Mouse (Mus musculus): Measurements from ENCODE around the gene R3hdm2. TPM values are rescaled to one million over a fixed set of nuclear protein-coding genes. Genes with fewer than 3 reads are reported as not detected.

The R3hdm2 gene
- polyA plus RNA-seq (2012; rRNA removed) = 128 and 138 TPM in 2 replicates

GRCm38 (mm10) chr10:127380251-127380691 lies at the start of gene R3hdm2:
Gene R3hdm2 (plus strand): TSS chr10:127380327.

GRCm38 (mm10) chr10:127341891-127342639 lies 38.1 kb upstream of the R3hdm2 start, which contains the start of gene Gli1:
Gene Gli1 (minus strand): TSS chr10:127341974.

GRCm38 (mm10) chr10:127353909-127354895 lies 25.9 kb upstream of the R3hdm2 start, which contains the start of gene Inhbe:
Gene Inhbe (minus strand): TSS chr10:127354411.

GRCm38 (mm10) chr10:127369834-127370820 lies 10.0 kb upstream of the R3hdm2 start, which contains the start of gene Inhbc:
Gene Inhbc (minus strand): TSS chr10:127370431.

DNA sequence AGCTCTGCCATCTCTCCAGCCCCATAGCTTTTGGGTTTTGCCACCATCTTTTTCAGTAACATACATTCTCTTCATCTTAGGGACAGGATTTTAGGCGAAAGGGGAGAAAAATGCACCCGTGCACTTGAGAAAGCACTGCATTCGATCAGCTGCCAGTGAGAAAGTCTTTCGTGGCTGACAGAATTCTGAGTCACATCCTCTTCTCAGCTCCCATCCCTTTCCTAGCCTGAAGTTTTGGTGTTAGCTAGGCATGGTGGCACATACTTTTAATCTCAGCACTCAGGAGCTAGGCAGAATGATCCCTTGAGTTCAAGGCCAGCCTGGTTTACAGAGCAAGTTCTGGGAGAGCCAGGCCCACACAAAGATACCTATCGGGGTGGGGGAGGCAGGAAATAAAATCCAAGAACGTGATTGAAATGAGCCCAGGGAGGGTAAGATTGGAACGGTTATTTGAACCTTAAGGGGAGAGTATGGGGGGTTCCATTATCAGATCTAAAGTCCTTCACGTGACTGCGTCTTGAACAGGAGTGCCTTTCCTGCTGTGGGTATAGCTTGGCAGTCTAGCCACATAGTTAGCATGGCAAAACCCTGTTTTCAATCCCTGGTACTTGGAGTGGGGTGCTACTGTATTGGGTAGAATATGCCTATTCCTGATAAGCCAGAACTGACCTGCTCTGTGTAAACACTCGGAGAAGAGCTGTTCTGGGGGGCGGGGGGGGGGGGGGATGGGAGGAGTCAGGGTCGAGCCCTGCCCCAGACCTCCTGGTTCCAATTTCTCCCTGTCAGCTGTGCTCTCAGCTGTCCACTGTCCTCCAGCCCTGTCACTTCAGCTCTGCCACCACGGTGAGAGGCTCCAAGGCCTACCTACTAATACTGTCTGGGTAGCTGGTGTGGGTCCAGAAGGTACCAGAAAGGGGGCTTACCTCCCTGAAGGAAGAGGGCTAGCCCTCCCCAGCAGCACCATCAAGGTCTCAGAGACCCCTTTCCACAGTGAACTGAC lies 121.1 kb downstream of the R3hdm2 start, which contains the start of gene Stac3:
Gene Stac3 (plus strand): TSS at position 793 of the 1,000 bp plus-strand sequence.

GRCm38 (mm10) chr10:127514764-127515163 lies 134.6 kb downstream of the R3hdm2 start, which contains the start of gene Ndufa4l2:
Gene Ndufa4l2 (plus strand): TSS chr10:127514967.

GRCm38 (mm10) chr10:127522088-127522581 lies 142.0 kb downstream of the R3hdm2 start, which contains the start of gene Shmt2:
Gene Shmt2 (minus strand): TSS chr10:127522444.

DNA sequence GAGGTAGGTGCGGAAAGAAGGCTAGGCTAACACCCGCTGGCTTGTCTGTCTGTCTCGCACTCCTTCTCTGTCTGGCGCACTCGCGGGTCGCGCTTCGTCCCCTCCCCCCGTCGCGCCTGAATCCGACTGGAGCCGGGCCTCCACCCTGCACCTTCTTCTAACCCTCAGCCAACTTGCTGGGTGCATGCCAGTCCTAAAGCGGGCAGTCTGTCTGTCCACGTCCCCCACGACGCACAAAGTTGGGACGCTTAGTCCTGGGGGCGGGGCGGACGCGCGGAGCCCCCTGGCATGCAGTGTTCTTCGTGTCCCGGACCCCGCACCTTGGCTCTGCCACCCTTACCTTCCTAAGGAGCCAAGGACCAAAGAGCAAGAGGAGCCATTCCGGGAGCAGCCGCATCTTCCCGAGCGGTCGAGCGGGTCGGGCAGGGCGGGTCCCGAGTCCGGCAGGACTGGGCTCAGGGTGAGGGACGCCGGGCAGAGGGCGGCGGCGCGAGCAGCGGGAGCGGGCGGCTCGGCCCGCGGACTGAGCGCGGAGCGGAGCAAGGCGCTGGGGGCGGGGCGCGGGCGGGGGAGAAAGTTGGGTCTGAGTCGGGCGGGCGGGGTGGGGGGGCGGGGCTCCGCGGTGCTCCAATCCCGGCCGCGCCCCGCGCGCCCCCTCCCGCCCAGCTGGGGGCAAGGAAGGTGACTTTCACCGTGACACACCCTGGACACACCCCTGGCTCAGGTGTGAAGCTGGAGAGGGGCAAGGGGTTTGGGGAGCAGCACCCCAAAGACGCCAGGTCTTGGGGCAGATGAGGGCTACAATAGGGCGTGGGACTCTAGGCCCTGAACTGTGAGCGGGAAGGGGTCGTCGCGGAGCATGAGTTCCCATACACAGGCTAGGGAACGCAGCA lies 154.2 kb downstream of the R3hdm2 start, which contains the start of gene Nxph4:
Gene Nxph4 (minus strand): TSS at position 524 of the 893 bp plus-strand sequence.

Other genes with a start within 250 kb of the R3hdm2 start
- 11.4 and 16.1 TPM in 2 replicates for gene B4galnt1, start 215.1 kb upstream of the R3hdm2 start, polyA plus RNA-seq (2012; rRNA removed)
- 2.0 and 2.7 TPM in 2 replicates for gene Slc26a10, start 199.7 kb upstream of the R3hdm2 start, polyA plus RNA-seq (2012; rRNA removed)
- 71.4 and 75.9 TPM in 2 replicates for gene Arhgef25, start 190.2 kb upstream of the R3hdm2 start, polyA plus RNA-seq (2012; rRNA removed)
- 262 and 306 TPM in 2 replicates for gene Dtx3, start 184.6 kb upstream of the R3hdm2 start, polyA plus RNA-seq (2012; rRNA removed)
- gene Pip4k2c, start 168.7 kb upstream of the R3hdm2 start, polyA plus RNA-seq (2012; rRNA removed) = 32.8 and 34.9 TPM in 2 replicates
- gene Kif5a, start 117.0 kb upstream of the R3hdm2 start, polyA plus RNA-seq (2012; rRNA removed) = 6.4 and 7.0 TPM in 2 replicates
- 245 and 250 TPM in 2 replicates for gene Dctn2, start 114.0 kb upstream of the R3hdm2 start, polyA plus RNA-seq (2012; rRNA removed)
- 51.3 and 61.2 TPM in 2 replicates for gene Mbd6, start 91.3 kb upstream of the R3hdm2 start, polyA plus RNA-seq (2012; rRNA removed)
- 78.4 and 101 TPM in 2 replicates for gene Mars, start 68.5 kb upstream of the R3hdm2 start, polyA plus RNA-seq (2012; rRNA removed)
- gene Arhgap9, start 58.4 kb upstream of the R3hdm2 start, polyA plus RNA-seq (2012; rRNA removed) = 6.0 and 7.4 TPM in 2 replicates
- 51.0 and 51.6 TPM in 2 replicates for gene Gli1, start 38.4 kb upstream of the R3hdm2 start, polyA plus RNA-seq (2012; rRNA removed)
- gene Inhbe, start 25.9 kb upstream of the R3hdm2 start, polyA plus RNA-seq (2012; rRNA removed) = not detected in 2 replicates
- gene Inhbc, start 9.9 kb upstream of the R3hdm2 start, polyA plus RNA-seq (2012; rRNA removed) = 0.07 TPM in 1 of 2 replicates, not detected in the other
- gene Stac3, start 121.4 kb downstream of the R3hdm2 start, polyA plus RNA-seq (2012; rRNA removed) = 2.7 and 3.1 TPM in 2 replicates
- gene Ndufa4l2, start 134.6 kb downstream of the R3hdm2 start, polyA plus RNA-seq (2012; rRNA removed) = 23.2 and 29.9 TPM in 2 replicates
- 133 and 139 TPM in 2 replicates for gene Shmt2, start 142.1 kb downstream of the R3hdm2 start, polyA plus RNA-seq (2012; rRNA removed)
- gene Nxph4, start 154.2 kb downstream of the R3hdm2 start, polyA plus RNA-seq (2012; rRNA removed) = 0.11 and 0.40 TPM in 2 replicates
- 289 and 317 TPM in 2 replicates for gene Lrp1, start 240.8 kb downstream of the R3hdm2 start, polyA plus RNA-seq (2012; rRNA removed)

Data from ovary, adult 2 months (tissue).